Mouse (Mus musculus) CH12.LX (cell line): Measurements from ENCODE around the gene Pik3cg. TPM values are rescaled to one million over a fixed set of nuclear protein-coding genes. Genes with fewer than 3 reads are reported as not detected.

Experiments
- DNase-seq: peaks from one replicate; pipeline ENCODE4 v3.0.0-alpha.2; 2013; ENCODE audit errors: extremely low read depth
- H3K27ac ChIP-seq: 2 replicates; pipeline ENCODE4 v1.5.1; 2012; ENCODE audit warnings: low read depth, mild to moderate bottlenecking, control low read depth, moderate library complexity; ENCODE audit not compliant: insufficient read depth
- H3K27me3 ChIP-seq: replicated peaks from 2 replicates; pipeline ENCODE3; 2012; ENCODE audit warnings: inconsistent platforms
- H3K36me3 ChIP-seq, 2 experiments: replicated peaks in 1 of 2; 2 replicates each; pipeline versions ENCODE3 to v1.6.1; 2012; ENCODE audit warnings: inconsistent platforms in 1 of 2, low read length in 1 of 2, mild to moderate bottlenecking in 1 of 2, mixed read lengths in 1 of 2, moderate library complexity in 1 of 2; ENCODE audit not compliant: control insufficient read depth in 1 of 2, insufficient read depth in 1 of 2
- H3K4me1 ChIP-seq, 2 experiments: 2 replicates each; pipeline ENCODE4 v1.6.1; 2012; ENCODE audit warnings: inconsistent platforms in 1 of 2, moderate library complexity in 1 of 2; ENCODE audit not compliant: insufficient read depth in 2 of 2, control insufficient read depth in 1 of 2
- H3K4me2 ChIP-seq: 2 replicates; pipeline ENCODE4 v1.6.1; 2012; ENCODE audit warnings: low read depth, mild to moderate bottlenecking, control low read depth; ENCODE audit not compliant: poor library complexity, insufficient read depth, severe bottlenecking
- H3K4me3 ChIP-seq, 3 experiments: fragments of 150-350 bp in 1 of 3; sonication (generic) in 1 of 3; replicated peaks in 1 of 3; 2 replicates each; pipeline versions ENCODE3 to v1.5.1; 2011 to 2012; ENCODE audit warnings: low read depth in 2 of 3, low read length in 2 of 3, mild to moderate bottlenecking in 2 of 3, moderate library complexity in 2 of 3, control low read depth in 1 of 3, improper control_type of control experiment in 1 of 3, inconsistent platforms in 1 of 3, mixed read lengths in 1 of 3; ENCODE audit not compliant: poor library complexity in 1 of 3
- H3K79me2 ChIP-seq: replicated peaks from 2 replicates; pipeline ENCODE4 v1.6.1; 2012; ENCODE audit warnings: mild to moderate bottlenecking, moderate library complexity; ENCODE audit not compliant: control insufficient read depth, poor library complexity, insufficient read depth, severe bottlenecking; ENCODE audit errors: extremely low read depth
- H3K9ac ChIP-seq: 2 replicates; pipeline ENCODE4 v1.6.1; 2012; ENCODE audit warnings: low read depth, mild to moderate bottlenecking, control low read depth, moderate library complexity; ENCODE audit not compliant: insufficient read depth
- H3K9me3 ChIP-seq: replicated peaks from 2 replicates; pipeline ENCODE3; 2012; ENCODE audit warnings: low read length, inconsistent platforms, mixed read lengths
- BHLHE40 ChIP-seq: IDR thresholded peaks from 2 replicates; pipeline ENCODE4 v1.6.1; 2011; ENCODE audit warnings: mild to moderate bottlenecking, low read depth, low read length, improper control_type of control experiment
- CHD1 ChIP-seq: IDR thresholded peaks from 2 replicates; pipeline ENCODE4 v1.6.1; 2012; ENCODE audit warnings: low read depth, low read length, improper control_type of control experiment, inconsistent platforms
- CHD2 ChIP-seq: IDR thresholded peaks from 2 replicates; pipeline ENCODE4 v1.6.1; 2011; ENCODE audit warnings: low read length, improper control_type of control experiment
- CTCF ChIP-seq, 2 experiments: IDR thresholded peaks in 1 of 2; conservative IDR thresholded peaks in 1 of 2; 2 replicates each; pipeline ENCODE4 v1.5.1; 2011 to 2012; ENCODE audit warnings: low read depth in 2 of 2, low read length in 2 of 2, improper control_type of control experiment in 1 of 2, inconsistent platforms in 1 of 2, mild to moderate bottlenecking in 1 of 2, moderate library complexity in 1 of 2
- E2F4 ChIP-seq: IDR thresholded peaks from 2 replicates; pipeline ENCODE4 v1.6.1; 2011; ENCODE audit warnings: low read depth, low read length, improper control_type of control experiment; ENCODE audit not compliant: insufficient replicate concordance
- EP300 ChIP-seq: IDR thresholded peaks from 2 replicates; pipeline ENCODE4 v1.6.1; 2011; ENCODE audit warnings: low read length, improper control_type of control experiment
- ETS1 ChIP-seq: conservative IDR thresholded peaks from 2 replicates; pipeline ENCODE4 v1.6.1; 2012; ENCODE audit warnings: low read depth, mild to moderate bottlenecking, inconsistent platforms, low read length, improper control_type of control experiment, moderate library complexity
- GABPA ChIP-seq: IDR thresholded peaks from 2 replicates; pipeline ENCODE4 v1.6.1; 2012; ENCODE audit warnings: low read depth, low read length, improper control_type of control experiment, inconsistent platforms; ENCODE audit not compliant: insufficient replicate concordance
- IRF4 ChIP-seq: IDR thresholded peaks from 2 replicates; pipeline ENCODE4 v1.6.1; 2014; ENCODE audit warnings: low read depth, mild to moderate bottlenecking, inconsistent platforms, low read length, improper control_type of control experiment
- JUN ChIP-seq: IDR thresholded peaks from 2 replicates; pipeline ENCODE4 v1.6.1; 2011; ENCODE audit warnings: low read depth, mild to moderate bottlenecking, low read length, improper control_type of control experiment, moderate library complexity; ENCODE audit not compliant: insufficient read depth
- JUND ChIP-seq: conservative IDR thresholded peaks from 2 replicates; pipeline ENCODE4 v1.6.1; 2011; ENCODE audit warnings: low read depth, low read length, improper control_type of control experiment
- KAT2A ChIP-seq: IDR thresholded peaks from 2 replicates; pipeline ENCODE4 v1.6.1; 2012; ENCODE audit warnings: low read length, improper control_type of control experiment, inconsistent platforms; ENCODE audit not compliant: insufficient replicate concordance
- MAFK ChIP-seq: IDR thresholded peaks from 2 replicates; pipeline ENCODE4 v1.6.1; 2011; ENCODE audit warnings: low read length, improper control_type of control experiment; ENCODE audit not compliant: insufficient replicate concordance
- MAX ChIP-seq: IDR thresholded peaks from 2 replicates; pipeline ENCODE4 v1.6.1; 2011; ENCODE audit warnings: low read length, improper control_type of control experiment
- MEF2A ChIP-seq: IDR thresholded peaks from 2 replicates; pipeline ENCODE4 v1.6.1; 2014; ENCODE audit warnings: low read depth, mild to moderate bottlenecking, inconsistent platforms, low read length, improper control_type of control experiment, borderline replicate concordance
- MYC ChIP-seq: IDR thresholded peaks from 2 replicates; pipeline ENCODE4 v1.6.1; 2011; ENCODE audit warnings: low read depth, mild to moderate bottlenecking, improper control_type of control experiment, low read length
- NELFE ChIP-seq: IDR thresholded peaks from 2 replicates; pipeline ENCODE4 v1.6.1; 2011; ENCODE audit warnings: low read depth, low read length, improper control_type of control experiment
- NRF1 ChIP-seq: IDR thresholded peaks from 2 replicates; pipeline ENCODE4 v1.6.1; 2014; ENCODE audit warnings: low read depth, mild to moderate bottlenecking, inconsistent platforms, low read length, improper control_type of control experiment, moderate library complexity
- PAX5 ChIP-seq: IDR thresholded peaks from 2 replicates; pipeline ENCODE4 v1.6.1; 2012; ENCODE audit warnings: low read length, inconsistent platforms, mixed read lengths
- POLR2A ChIP-seq: IDR thresholded peaks from 2 replicates; pipeline ENCODE4 v1.6.1; 2011; ENCODE audit warnings: low read depth, mild to moderate bottlenecking, improper control_type of control experiment, low read length
- POLR2AphosphoS2 ChIP-seq: IDR thresholded peaks from 2 replicates; pipeline ENCODE4 v1.6.1; 2011; ENCODE audit warnings: low read depth, low read length, improper control_type of control experiment
- RAD21 ChIP-seq: IDR thresholded peaks from 2 replicates; pipeline ENCODE4 v1.6.1; 2011; ENCODE audit warnings: low read depth, mild to moderate bottlenecking, low read length, improper control_type of control experiment, moderate library complexity
- RCOR1 ChIP-seq: conservative IDR thresholded peaks from 2 replicates; pipeline ENCODE4 v1.6.1; 2012; ENCODE audit warnings: low read depth, mild to moderate bottlenecking, inconsistent platforms, low read length, improper control_type of control experiment
- SIN3A ChIP-seq: IDR thresholded peaks from 2 replicates; pipeline ENCODE4 v1.6.1; 2012; ENCODE audit warnings: low read length, improper control_type of control experiment, inconsistent platforms
- SMC3 ChIP-seq: IDR thresholded peaks from 2 replicates; pipeline ENCODE4 v1.6.1; 2011; ENCODE audit warnings: low read depth, low read length, improper control_type of control experiment
- TBP ChIP-seq: conservative IDR thresholded peaks from 2 replicates; pipeline ENCODE4 v1.6.1; 2011; ENCODE audit warnings: low read depth, low read length, improper control_type of control experiment
- TCF12 ChIP-seq: IDR thresholded peaks from 2 replicates; pipeline ENCODE4 v1.6.1; 2014; ENCODE audit warnings: low read depth, mild to moderate bottlenecking, inconsistent platforms, low read length, improper control_type of control experiment
- UBTF ChIP-seq: IDR thresholded peaks from 2 replicates; pipeline ENCODE4 v1.6.1; 2012; ENCODE audit warnings: low read depth, mild to moderate bottlenecking, inconsistent platforms, low read length, improper control_type of control experiment, moderate library complexity
- USF1 ChIP-seq: IDR thresholded peaks from 2 replicates; pipeline ENCODE4 v1.6.1; 2014; ENCODE audit warnings: low read depth, mild to moderate bottlenecking, inconsistent platforms, low read length, improper control_type of control experiment
- USF2 ChIP-seq: conservative IDR thresholded peaks from 2 replicates; pipeline ENCODE4 v1.6.1; 2011; ENCODE audit warnings: low read depth, low read length, improper control_type of control experiment
- ZC3H11A ChIP-seq: IDR thresholded peaks from 2 replicates; pipeline ENCODE4 v1.6.1; 2012; ENCODE audit warnings: low read depth, mild to moderate bottlenecking, inconsistent platforms, low read length, improper control_type of control experiment
- ZKSCAN1 ChIP-seq: IDR thresholded peaks from 2 replicates; pipeline ENCODE4 v1.6.1; 2012; ENCODE audit warnings: low read depth, inconsistent platforms, low read length, improper control_type of control experiment, borderline replicate concordance
- ZMIZ1 ChIP-seq: IDR thresholded peaks from 2 replicates; pipeline ENCODE4 v1.6.1; 2012; ENCODE audit warnings: low read depth, mild to moderate bottlenecking, inconsistent platforms, low read length, improper control_type of control experiment
- ZNF384 ChIP-seq: IDR thresholded peaks from 2 replicates; pipeline ENCODE4 v1.6.1; 2012; ENCODE audit warnings: low read depth, low read length, improper control_type of control experiment, inconsistent platforms
- dilution Hi-C: fragments of 300-500 bp; cut with MboI; formaldehyde crosslinking; loops from 2 replicates; pipeline ENCODE4 v1.14.3; 2020; ENCODE audit warnings: low sequenced_read_pairs; ENCODE audit not compliant: extremely low pct_unique_long_range_greater_than_20kb, extremely low pct_ligation_motif_present
- in situ Hi-C: fragments of 300-500 bp; cut with MboI; formaldehyde crosslinking; loops from 3 replicates; pipeline ENCODE4 v1.14.3; 2019; ENCODE audit warnings: low sequenced_read_pairs, low pct_ligation_motif_present, low pct_unique_long_range_greater_than_20kb, mixed read lengths
- polyA plus RNA-seq: library from polyadenylated mRNA; unstranded; fragments of >175 nt; gene quantifications from 2 replicates; pipeline ENCODE4 v1.2.1, GENCODE M21; 2012; ENCODE audit warnings: low read depth; ENCODE audit not compliant: insufficient read length
- total RNA-seq, 2 experiments: library from RNA; depleted of rRNA; stranded (reverse); fragments of 300-350 nt in 1 of 2; fragments of >200 nt in 1 of 2; gene quantifications; 2 replicates each; pipeline ENCODE4 v1.2.3; 2012 to 2014

Gene Pik3cg
- total and polyA plus RNA-seq, 3 experiments = 35.4 to 40.6 (median 35.8) TPM

- peak; percentile 63; the same call in 1 of the 2 replicates for TF ChIP-seq MEF2A
- peak; percentile 87 for TF ChIP-seq TCF12
- TF ChIP-seq GABPA = no peak
- TF ChIP-seq SMC3 = 0 out of 2 replicates have a peak, but pooled peaks have one; percentile 1
- no peak for TF ChIP-seq ZC3H11A
- TF ChIP-seq USF2 = no peak
- no peak for TF ChIP-seq CHD1
- no peak for TF ChIP-seq POLR2A
- no peak for TF ChIP-seq TBP
- no peak; the same call in 1 of the 2 replicates for TF ChIP-seq RAD21
- no peak for TF ChIP-seq ZMIZ1
- TF ChIP-seq MYC = no peak
- no peak for TF ChIP-seq POLR2AphosphoS2
- TF ChIP-seq NRF1 = no peak
- TF ChIP-seq BHLHE40 = peak; percentile 72
- 0 out of 2 replicates have a peak, but pooled peaks have one; percentile 24 for TF ChIP-seq E2F4
Measured at GRCm38 (mm10) chr12:32168751-32169150, 39.7 kb downstream of the Pik3cg start (continued).

- no peaks in the 10 kb centered on the region for H3K9me3 ChIP-seq
- no peaks in the 10 kb centered on the region for H3K36me3 ChIP-seq
- H3K79me2 ChIP-seq = no peaks in the 10 kb centered on the region
- H3K27me3 ChIP-seq = no peaks in the 10 kb centered on the region
- 0 out of 2 replicates have a peak overlapping the region, but pooled peaks have one; percentile 21 for H3K27ac ChIP-seq
- H3K9ac ChIP-seq = no peak overlapping the region
- in situ Hi-C loops = no loop called here
- no peak overlapping the region for H3K4me2 ChIP-seq
- dilution Hi-C loops = no loop called here
- DNase-seq = peak; percentile 83
- no peak overlapping the region for H3K4me3 ChIP-seq
- peaks cover 28 to 44% of the 10 kb centered on the region in 2 experiments for H3K4me1 ChIP-seq
- TF ChIP-seq ZNF384 (peak; percentile 75), PAX5 (no peak), JUN (peak; percentile 95), E2F4 (no peak), CHD2 (peak; percentile 71), IRF4 (peak; percentile 96), TCF12 (peak; percentile 84), USF2 (no peak), ZC3H11A (no peak), ETS1 (peak; percentile 93), RCOR1 (0 out of 2 replicates have a peak, but pooled peaks have one; percentile 56), CTCF (conservative IDR thresholded peaks at IDR 0.05 in 1 of 2, IDR thresholded peaks at IDR 0.05 in 1 of 2; ENCODE audit: low read depth in 2 of 2, low read length in 2 of 2) (no peak), MAFK (peak; percentile 54; the same call in 1 of the 2 replicates), UBTF (no peak), SIN3A (peak; percentile 94), EP300 (peak; percentile 98), GABPA (no peak), MYC (peak; percentile 88), NELFE (no peak), ZKSCAN1 (no peak), CHD1 (0 out of 2 replicates have a peak, but pooled peaks have one; percentile 63), JUND (peak; percentile 93), TBP (peak; percentile 76; the same call in 1 of the 2 replicates), KAT2A (no peak), SMC3 (peak; percentile 14; the same call in 1 of the 2 replicates), RAD21 (no peak; the same call in 1 of the 2 replicates), USF1 (no peak), MEF2A (peak; percentile 82; the same call in 1 of the 2 replicates), POLR2AphosphoS2 (no peak), NRF1 (no peak), MAX (peak; percentile 76; the same call in 1 of the 2 replicates), BHLHE40 (peak; percentile 80)
Measured at GRCm38 (mm10) chr12:32163706-32164105, 44.8 kb downstream of the Pik3cg start.
